Mouse (Mus musculus): ENCODE results near the gene Ano1. TPM values are rescaled to one million over a fixed set of nuclear protein-coding genes. Genes with fewer than 3 reads are reported as not detected.

Gene Ano1
- total and polyA plus RNA-seq, 2 experiments = 0.97 to 2.4 TPM

GRCm38 (mm10) chr7:144789601-144790556 lies 38.1 kb upstream of the Ano1 start:
- no peak overlapping the region for H3K27ac ChIP-seq (replicated peaks; ENCODE audit: insufficient read depth, low read depth, low read length)
- no peak overlapping the region for H3K9ac ChIP-seq (ENCODE audit: low read depth, low read length)

DNA sequence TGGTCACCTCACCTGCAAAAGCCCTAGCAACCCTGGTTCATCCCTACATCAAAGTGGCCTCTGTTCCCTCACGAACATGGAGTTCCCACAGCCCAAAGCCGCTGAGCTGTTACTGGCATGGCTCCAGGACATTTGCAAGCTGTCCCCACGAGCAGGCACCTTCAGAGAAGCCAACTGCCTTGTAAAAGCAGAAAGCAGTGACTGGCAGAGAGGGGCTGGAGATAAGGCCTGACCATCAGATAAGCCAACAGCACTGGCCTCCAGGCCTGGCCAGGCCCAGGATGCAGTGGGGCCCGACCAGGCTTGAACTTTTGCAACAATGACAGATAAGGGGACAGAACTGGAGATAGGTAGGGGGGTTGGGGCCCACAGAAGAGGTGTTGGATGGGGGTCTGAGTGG lies 36.9 kb upstream of the Ano1 start:
- Histone ChIP-seq H3K36me3 (ENCODE audit: control insufficient read depth, insufficient read depth, low read length) (no peaks in the 10 kb centered on the region), H3K79me2 (ENCODE audit: control insufficient read depth, insufficient read depth, low read length) (no peaks in the 10 kb centered on the region), H3K4me3 (ENCODE audit: insufficient read depth, low read depth, low read length) (no peak overlapping the region), H3K27me3 (ENCODE audit: control insufficient read depth, insufficient read depth, low read length) (no peaks in the 10 kb centered on the region), H3K27ac (replicated peaks; ENCODE audit: insufficient read depth, low read depth, low read length) (no peak overlapping the region), H3K4me1 (ENCODE audit: control insufficient read depth, insufficient read depth, low read length) (no peaks in the 10 kb centered on the region), H3K9ac (ENCODE audit: low read depth, low read length) (no peak overlapping the region)
- TF ChIP-seq CTCF (IDR thresholded peaks at IDR 0.05; ENCODE audit: low read depth, low read length) (no peak), POLR2A (IDR thresholded peaks at IDR 0.05; ENCODE audit: extremely low read depth, insufficient read depth, low read length) (no peak)
- 43% methylated on average over 4 of the region's 4 CpGs for WGBS
- no peak for DNase-seq (ENCODE audit: extremely low read depth, low read depth, low spot score)

More at GRCm38 (mm10) chr7:144789601-144790556, 38.1 kb upstream of the Ano1 start:
- no peak for DNase-seq (ENCODE audit: extremely low read depth, low read depth, low spot score)
- Histone ChIP-seq H3K4me1 (ENCODE audit: control insufficient read depth, insufficient read depth, low read length) (no peaks in the 10 kb centered on the region), H3K36me3 (ENCODE audit: control insufficient read depth, insufficient read depth, low read length) (no peaks in the 10 kb centered on the region), H3K79me2 (ENCODE audit: control insufficient read depth, insufficient read depth, low read length) (no peaks in the 10 kb centered on the region), H3K27me3 (ENCODE audit: control insufficient read depth, insufficient read depth, low read length) (no peaks in the 10 kb centered on the region), H3K4me3 (ENCODE audit: insufficient read depth, low read depth, low read length) (no peak overlapping the region)
- TF ChIP-seq POLR2A (IDR thresholded peaks at IDR 0.05; ENCODE audit: extremely low read depth, insufficient read depth, low read length) = no peak
- no peak for TF ChIP-seq CTCF (IDR thresholded peaks at IDR 0.05; ENCODE audit: low read depth, low read length)
- 44% methylated on average over 36 of the region's 36 CpGs for WGBS

DNA sequence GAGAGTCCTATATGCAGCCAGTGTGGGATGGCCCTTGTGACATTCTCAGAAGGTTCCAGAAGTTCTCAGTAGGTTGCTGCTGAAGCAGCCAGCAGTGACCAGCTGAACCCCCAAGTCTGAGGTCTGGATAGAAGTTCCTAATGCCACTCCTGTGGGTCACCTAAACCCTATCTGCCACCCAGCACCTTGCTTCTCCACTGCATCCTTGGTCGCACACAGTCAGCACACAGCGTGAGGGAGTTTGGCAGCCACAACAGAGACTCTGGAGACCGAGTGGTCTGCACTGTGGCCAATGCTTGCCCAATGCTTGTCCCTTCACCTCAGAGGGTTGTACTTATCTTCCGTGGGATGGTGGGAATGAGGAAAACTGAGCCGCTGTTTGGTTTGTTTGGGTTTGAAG lies 35.7 kb upstream of the Ano1 start:
- Histone ChIP-seq H3K4me1 (ENCODE audit: control insufficient read depth, insufficient read depth, low read length) (no peaks in the 10 kb centered on the region), H3K27ac (replicated peaks; ENCODE audit: insufficient read depth, low read depth, low read length) (no peak overlapping the region), H3K27me3 (ENCODE audit: control insufficient read depth, insufficient read depth, low read length) (no peaks in the 10 kb centered on the region), H3K36me3 (ENCODE audit: control insufficient read depth, insufficient read depth, low read length) (no peaks in the 10 kb centered on the region), H3K4me3 (ENCODE audit: insufficient read depth, low read depth, low read length) (no peak overlapping the region), H3K9ac (ENCODE audit: low read depth, low read length) (no peak overlapping the region), H3K79me2 (ENCODE audit: control insufficient read depth, insufficient read depth, low read length) (no peaks in the 10 kb centered on the region)
- WGBS = 84% methylated on average over 5 of the region's 5 CpGs
- DNase-seq (ENCODE audit: extremely low read depth, low read depth, low spot score) = no peak
- TF ChIP-seq CTCF (IDR thresholded peaks at IDR 0.05; ENCODE audit: low read depth, low read length) (no peak), POLR2A (IDR thresholded peaks at IDR 0.05; ENCODE audit: extremely low read depth, insufficient read depth, low read length) (no peak)

- TF ChIP-seq CTCF (IDR thresholded peaks at IDR 0.05; ENCODE audit: low read depth, low read length) (no peak), POLR2A (IDR thresholded peaks at IDR 0.05; ENCODE audit: extremely low read depth, insufficient read depth, low read length) (no peak)
- no peak overlapping the region for H3K9ac ChIP-seq (ENCODE audit: low read depth, low read length)
- no peak overlapping the region for H3K27ac ChIP-seq (replicated peaks; ENCODE audit: insufficient read depth, low read depth, low read length)
- no peaks in the 10 kb centered on the region for H3K27me3 ChIP-seq (ENCODE audit: control insufficient read depth, insufficient read depth, low read length)
- no peak overlapping the region for H3K4me3 ChIP-seq (ENCODE audit: insufficient read depth, low read depth, low read length)
- 47% methylated on average over 3 of the region's 3 CpGs for WGBS
- H3K36me3 ChIP-seq (ENCODE audit: control insufficient read depth, insufficient read depth, low read length) = no peaks in the 10 kb centered on the region
- H3K4me1 ChIP-seq (ENCODE audit: control insufficient read depth, insufficient read depth, low read length) = no peaks in the 10 kb centered on the region
- no peaks in the 10 kb centered on the region for H3K79me2 ChIP-seq (ENCODE audit: control insufficient read depth, insufficient read depth, low read length)
- no peak for DNase-seq (ENCODE audit: extremely low read depth, low read depth, low spot score)
Measured at GRCm38 (mm10) chr7:144786571-144786970, 34.8 kb upstream of the Ano1 start.

GRCm38 (mm10) chr7:144784176-144784575 lies 32.4 kb upstream of the Ano1 start:
- H3K36me3 ChIP-seq (ENCODE audit: control insufficient read depth, insufficient read depth, low read length) = no peaks in the 10 kb centered on the region
- H3K79me2 ChIP-seq (ENCODE audit: control insufficient read depth, insufficient read depth, low read length) = no peaks in the 10 kb centered on the region
- no peaks in the 10 kb centered on the region for H3K4me1 ChIP-seq (ENCODE audit: control insufficient read depth, insufficient read depth, low read length)
- H3K27me3 ChIP-seq (ENCODE audit: control insufficient read depth, insufficient read depth, low read length) = no peaks in the 10 kb centered on the region
- TF ChIP-seq CTCF (IDR thresholded peaks at IDR 0.05; ENCODE audit: low read depth, low read length) (no peak), POLR2A (IDR thresholded peaks at IDR 0.05; ENCODE audit: extremely low read depth, insufficient read depth, low read length) (no peak)
- H3K9ac ChIP-seq (ENCODE audit: low read depth, low read length) = no peak overlapping the region
- no peak overlapping the region for H3K4me3 ChIP-seq (ENCODE audit: insufficient read depth, low read depth, low read length)
- no peak overlapping the region for H3K27ac ChIP-seq (replicated peaks; ENCODE audit: insufficient read depth, low read depth, low read length)
- WGBS = 78% methylated on average over 4 of the region's 4 CpGs
- DNase-seq (ENCODE audit: extremely low read depth, low read depth, low spot score) = no peak

GRCm38 (mm10) chr7:144782402-144782801 lies 30.6 kb upstream of the Ano1 start:
- no peaks in the 10 kb centered on the region for H3K36me3 ChIP-seq (ENCODE audit: control insufficient read depth, insufficient read depth, low read length)
- H3K9ac ChIP-seq (ENCODE audit: low read depth, low read length) = no peak overlapping the region
- no peak overlapping the region for H3K27ac ChIP-seq (replicated peaks; ENCODE audit: insufficient read depth, low read depth, low read length)
- H3K4me3 ChIP-seq (ENCODE audit: insufficient read depth, low read depth, low read length) = no peak overlapping the region
- H3K4me1 ChIP-seq (ENCODE audit: control insufficient read depth, insufficient read depth, low read length) = no peaks in the 10 kb centered on the region
- 71% methylated on average over 1 of the region's 1 CpGs for WGBS
- no peaks in the 10 kb centered on the region for H3K27me3 ChIP-seq (ENCODE audit: control insufficient read depth, insufficient read depth, low read length)
- H3K79me2 ChIP-seq (ENCODE audit: control insufficient read depth, insufficient read depth, low read length) = no peaks in the 10 kb centered on the region
- no peak for DNase-seq (ENCODE audit: extremely low read depth, low read depth, low spot score)
- no peak for TF ChIP-seq CTCF (IDR thresholded peaks at IDR 0.05; ENCODE audit: low read depth, low read length)
- no peak for TF ChIP-seq POLR2A (IDR thresholded peaks at IDR 0.05; ENCODE audit: extremely low read depth, insufficient read depth, low read length)

Data from liver, adult 2 months (tissue).